Mouse (Mus musculus) heart, postnatal 0 days (tissue): ENCODE data around the gene Fam71a. TPM values are rescaled to one million over a fixed set of nuclear protein-coding genes. Genes with fewer than 3 reads are reported as not detected.

Experiments
- ATAC-seq: fragments of 200-750 bp; cut with Nextera tagmentation; 2 replicates; pipeline ENCODE4 v1.8.0; 2017; ENCODE audit warnings: low read depth, moderate number of reproducible peaks, moderate library complexity; ENCODE audit not compliant: insufficient read depth
- DNase-seq: peaks from one replicate; pipeline ENCODE4 v3.0.0-alpha.2; 2016; ENCODE audit warnings: low spot score
- H3K27ac ChIP-seq: fragments of 300-500 bp; sonication (generic); 2 replicates; pipeline ENCODE4 v1.5.1; 2014; ENCODE audit warnings: low read depth, mild to moderate bottlenecking
- H3K27me3 ChIP-seq: fragments of 300-500 bp; sonication (generic); 2 replicates; pipeline ENCODE4 v1.6.1; 2014; ENCODE audit warnings: low read length, mixed read lengths; ENCODE audit not compliant: control insufficient read depth, insufficient read depth
- H3K36me3 ChIP-seq: fragments of 300-500 bp; sonication (generic); replicated peaks from 2 replicates; pipeline ENCODE4 v1.6.1; 2014; ENCODE audit warnings: low read length, mixed read lengths; ENCODE audit not compliant: control insufficient read depth, insufficient read depth
- H3K4me1 ChIP-seq: fragments of 300-500 bp; sonication (generic); 2 replicates; pipeline ENCODE4 v1.6.1; 2014; ENCODE audit warnings: antibody characterized with exemption; ENCODE audit not compliant: control insufficient read depth, insufficient read depth
- H3K4me2 ChIP-seq: fragments of 300-500 bp; sonication (generic); 2 replicates; pipeline ENCODE4 v1.6.1; 2014; ENCODE audit warnings: low read depth, mild to moderate bottlenecking, low read length, moderate library complexity
- H3K4me3 ChIP-seq: fragments of 300-500 bp; sonication (generic); 2 replicates; pipeline ENCODE4 v1.5.1; 2014; ENCODE audit warnings: low read depth, low read length
- H3K9ac ChIP-seq: fragments of 300-500 bp; sonication (generic); replicated peaks from 2 replicates; pipeline ENCODE4 v1.6.1; 2014; ENCODE audit warnings: low read depth, low read length, mixed read lengths
- H3K9me3 ChIP-seq: fragments of 300-500 bp; sonication (generic); replicated peaks from 2 replicates; pipeline ENCODE4 v1.6.1; 2016; ENCODE audit warnings: low read length; ENCODE audit not compliant: control insufficient read depth
- CTCF ChIP-seq: IDR thresholded peaks from 2 replicates; pipeline ENCODE4 v1.5.1; 2016; ENCODE audit warnings: antibody characterized with exemption, control low read depth, low read depth
- EP300 ChIP-seq: IDR thresholded peaks from 2 replicates; pipeline ENCODE4 v1.6.1; 2016; ENCODE audit warnings: antibody characterized with exemption, low read depth
- WGBS: fragments of 180-500 bp; shearing (Covaris S2); extraction: QIAGEN DNeasy Blood & Tissue Kit; methylation state at CpG from one replicate; pipeline ENCODE4 v1.1.7; 2014; 5-methylcytosine and 5-hydroxymethylcytosine counted together
- polyA plus RNA-seq: library from polyadenylated mRNA; unstranded; fragments of >200 nt; fragmentation: Nextera tagmentation; extraction: Ambion mirVana; gene quantifications from 2 replicates; pipeline ENCODE4 v1.2.1, GENCODE M21; 2015
- total RNA-seq: library from RNA; depleted of rRNA; stranded (reverse); fragments of >200 nt; gene quantifications from 2 replicates; pipeline ENCODE4 v1.2.3, GENCODE M21; 2014; ENCODE audit warnings: low replicate concordance

Gene Fam71a
- total and polyA plus RNA-seq, 2 experiments from 2014 or later, result not detected

GRCm38 (mm10) chr1:191202208-191202952 is 37.8 kb upstream of the Fam71a start:
- Histone ChIP-seq H3K4me3 (no peak overlapping the region), H3K9ac (no peak overlapping the region), H3K27ac (no peak overlapping the region), H3K4me2 (no peak overlapping the region), H3K27me3 (no peaks in the 10 kb centered on the region), H3K9me3 (no peaks in the 10 kb centered on the region), H3K4me1 (no peaks in the 10 kb centered on the region), H3K36me3 (no peaks in the 10 kb centered on the region)
- WGBS, result 84% methylated on average over 11 of the region's 11 CpGs
- DNase-seq (no peak), ATAC-seq (no peak)
- TF ChIP-seq EP300, result no peak
- TF ChIP-seq CTCF, result no peak

- WGBS, result 79% methylated on average over 9 of the region's 9 CpGs
- Histone ChIP-seq H3K4me2 (no peak overlapping the region), H3K4me1 (no peaks in the 10 kb centered on the region), H3K27ac (no peak overlapping the region), H3K36me3 (no peaks in the 10 kb centered on the region), H3K4me3 (no peak overlapping the region), H3K27me3 (no peaks in the 10 kb centered on the region), H3K9ac (no peak overlapping the region), H3K9me3 (no peaks in the 10 kb centered on the region)
- DNase-seq (no peak), ATAC-seq (no peak)
- no peak for TF ChIP-seq EP300
- TF ChIP-seq CTCF, result no peak
Measured at GRCm38 (mm10) chr1:191200816-191201602, 36.4 kb upstream of the Fam71a start.

DNA sequence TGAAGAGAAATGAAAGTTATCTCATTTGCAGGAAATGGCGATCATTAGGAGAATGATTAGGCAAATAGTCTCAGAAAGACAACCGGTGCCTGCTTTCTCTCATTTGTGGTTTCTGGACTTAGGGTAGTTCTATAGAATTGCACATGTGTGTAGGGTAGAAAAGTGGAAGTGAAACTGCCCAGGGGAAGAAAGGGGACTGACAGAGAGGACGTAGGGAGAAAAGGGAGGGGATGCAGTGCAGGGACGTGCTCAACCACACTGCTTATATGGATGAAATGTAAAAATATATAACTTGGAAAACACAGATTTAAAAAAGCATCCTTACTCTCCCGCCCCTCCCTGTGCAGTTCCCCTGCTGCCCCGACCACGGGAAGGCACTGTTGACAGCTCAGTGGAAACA is 33.3 kb upstream of the Fam71a start:
- no peak overlapping the region for H3K9ac ChIP-seq
- WGBS, result 56% methylated on average over 7 of the region's 7 CpGs
- no peaks in the 10 kb centered on the region for H3K9me3 ChIP-seq
- H3K4me3 ChIP-seq, result no peak overlapping the region
- ATAC-seq (no peak), DNase-seq (no peak)
- no peaks in the 10 kb centered on the region for H3K27me3 ChIP-seq
- no peak overlapping the region for H3K4me2 ChIP-seq
- H3K4me1 ChIP-seq, result no peaks in the 10 kb centered on the region
- no peak overlapping the region for H3K27ac ChIP-seq
- TF ChIP-seq EP300 (no peak), CTCF (no peak)
- H3K36me3 ChIP-seq, result no peaks in the 10 kb centered on the region

GRCm38 (mm10) chr1:191196016-191196415 is 31.4 kb upstream of the Fam71a start:
- H3K9ac ChIP-seq, result no peak overlapping the region
- H3K36me3 ChIP-seq, result no peaks in the 10 kb centered on the region
- 85% methylated on average over 6 of the region's 6 CpGs for WGBS
- TF ChIP-seq EP300 (no peak), CTCF (no peak)
- ATAC-seq (no peak), DNase-seq (no peak)
- H3K27ac ChIP-seq, result no peak overlapping the region
- no peak overlapping the region for H3K4me2 ChIP-seq
- H3K27me3 ChIP-seq, result no peaks in the 10 kb centered on the region
- no peaks in the 10 kb centered on the region for H3K9me3 ChIP-seq
- H3K4me3 ChIP-seq, result no peak overlapping the region
- H3K4me1 ChIP-seq, result no peaks in the 10 kb centered on the region

DNA sequence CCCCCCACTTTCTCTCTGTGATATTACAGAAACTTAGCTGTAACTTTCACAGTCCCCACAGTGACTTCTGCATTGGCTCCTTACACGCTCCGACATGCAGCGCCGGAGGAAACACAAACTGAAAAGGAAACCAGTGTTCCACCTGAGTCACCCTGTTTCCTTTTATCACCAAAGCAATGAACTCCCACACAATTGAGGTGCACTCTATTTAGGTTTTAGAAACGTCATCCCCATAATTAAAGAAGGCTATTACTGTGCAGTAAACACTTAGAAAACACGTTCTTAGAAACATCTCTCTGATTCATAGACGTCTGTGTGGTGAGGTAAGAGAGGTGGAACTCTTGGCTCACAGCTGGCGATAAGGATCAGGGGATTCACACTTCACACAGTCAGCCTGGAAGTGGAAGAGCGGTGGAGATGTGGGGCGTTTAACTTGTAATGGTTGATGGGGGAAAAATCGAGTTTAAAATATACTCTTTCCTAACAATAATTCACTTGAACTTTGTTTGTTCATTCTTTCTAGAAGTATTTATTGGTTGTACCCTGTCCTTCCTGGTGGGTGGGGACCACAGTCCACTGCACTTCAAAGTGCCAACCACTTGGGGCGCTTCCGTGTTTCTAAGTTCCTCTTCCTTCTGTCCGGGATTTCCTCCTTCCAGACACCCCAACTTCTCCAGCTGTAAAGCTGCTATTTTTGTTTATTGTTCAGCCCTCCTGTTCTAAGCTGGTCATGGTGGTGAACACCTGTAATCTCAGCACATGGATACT is 29.2 kb upstream of the Fam71a start:
- TF ChIP-seq EP300, result no peak
- TF ChIP-seq CTCF, result peak; percentile 25; the same call in 1 of the 2 replicates
- Histone ChIP-seq H3K27ac (no peak overlapping the region), H3K4me3 (no peak overlapping the region), H3K36me3 (no peaks in the 10 kb centered on the region), H3K9ac (no peak overlapping the region), H3K4me1 (no peaks in the 10 kb centered on the region), H3K27me3 (no peaks in the 10 kb centered on the region), H3K4me2 (no peak overlapping the region; the same call in 1 of the 2 replicates), H3K9me3 (no peaks in the 10 kb centered on the region)
- no peak for ATAC-seq
- no peak for DNase-seq
- 34% methylated on average over 14 of the region's 14 CpGs for WGBS
